Mouse (Mus musculus) neural tube, embryonic 10.5 days (tissue): Measurements from ENCODE around the gene Cnpy2.
"Not testable (repeated sequence)": the region's sequence is repeated elsewhere in the genome, so short reads cannot be mapped to it uniquely, and the experiment has no call there.

ENCODE experiments used
- DNase-seq: peaks from one replicate; pipeline ENCODE4 v3.0.0-alpha.2; 2017; ENCODE audit warnings: low spot score; ENCODE audit errors: extremely low spot score

Gene Cnpy2

GRCm38 (mm10) chr10:128322141-128323108 lies at the start of gene Cnpy2:
Cnpy2 (plus strand) TSS chr10:128322459.
- peak; percentile 96 for DNase-seq

DNA sequence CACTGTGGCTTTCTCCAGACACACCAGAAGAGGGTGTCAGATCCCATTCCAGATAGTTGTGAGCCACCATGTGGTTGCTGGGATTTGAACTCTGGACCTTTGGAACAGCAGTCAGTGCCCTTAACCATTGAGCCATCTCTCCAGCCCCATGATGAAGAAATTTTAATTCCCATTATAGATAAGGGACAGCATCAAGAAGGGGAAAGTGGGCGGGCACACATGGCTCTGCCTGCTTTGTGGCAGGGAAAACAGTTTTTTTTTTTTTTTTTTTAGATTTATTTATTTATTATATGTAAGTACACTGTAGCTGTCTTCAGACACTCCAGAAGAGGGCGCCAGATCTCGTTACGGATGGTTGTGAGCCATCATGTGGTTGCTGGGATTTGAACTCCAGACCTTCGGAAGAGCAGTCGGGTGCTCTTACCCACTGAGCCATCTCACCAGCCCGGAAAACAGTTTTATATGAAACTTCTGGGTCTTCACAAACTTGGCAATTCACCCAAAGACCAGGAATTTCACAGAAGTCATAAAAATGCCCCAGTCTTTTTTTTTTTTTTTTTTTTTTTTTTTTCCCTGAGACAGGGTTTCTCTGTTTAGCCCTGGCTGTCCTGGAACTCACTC lies 49.3 kb upstream of the Cnpy2 start:
- DNase-seq: not testable (repeated sequence)

GRCm38 (mm10) chr10:128275374-128275773 lies 46.9 kb upstream of the Cnpy2 start:
- DNase-seq: not testable (repeated sequence)

DNA sequence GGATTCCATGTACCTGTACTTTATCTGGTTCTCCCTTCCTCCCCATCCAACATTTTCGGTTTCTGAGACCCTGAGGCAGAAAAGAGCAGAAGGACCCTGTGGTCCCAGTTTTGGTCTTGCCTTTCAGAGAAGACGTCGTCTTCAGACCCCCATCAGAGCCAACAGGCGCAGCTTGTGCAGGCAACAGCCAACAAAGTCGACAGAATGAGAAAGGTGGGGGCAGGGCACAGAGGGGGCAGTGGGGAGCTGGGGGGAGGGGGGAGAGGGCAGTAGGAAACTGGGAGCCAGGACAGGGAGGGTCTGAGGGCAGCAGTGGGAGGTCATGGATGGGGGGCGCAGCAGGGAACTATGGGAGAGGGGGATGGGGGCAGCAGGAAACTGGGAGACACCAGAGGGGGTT lies 44.1 kb upstream of the Cnpy2 start:
- DNase-seq: no peak

DNA sequence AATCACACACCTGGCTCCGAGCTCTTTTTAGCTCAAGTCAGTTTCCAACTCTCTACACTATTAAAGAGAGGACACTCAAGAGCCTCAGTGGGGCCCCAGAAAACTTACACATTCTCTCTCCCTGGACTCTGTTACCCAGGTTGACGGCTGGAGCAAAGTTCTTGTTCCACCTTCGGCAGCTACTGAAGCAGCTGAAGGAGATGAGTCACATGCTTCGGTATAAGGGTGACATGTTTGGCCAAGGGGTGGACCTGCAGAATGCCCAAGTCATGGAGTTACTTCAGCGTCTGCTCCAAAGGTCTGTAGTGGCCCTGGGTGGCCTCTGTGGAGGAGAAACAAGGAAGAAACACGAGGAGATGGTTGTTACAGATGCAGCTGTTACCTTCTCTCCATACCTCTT lies 41.3 kb upstream of the Cnpy2 start:
- no peak for DNase-seq

GRCm38 (mm10) chr10:128281682-128282081 lies 40.6 kb upstream of the Cnpy2 start:
- no peak for DNase-seq

DNA sequence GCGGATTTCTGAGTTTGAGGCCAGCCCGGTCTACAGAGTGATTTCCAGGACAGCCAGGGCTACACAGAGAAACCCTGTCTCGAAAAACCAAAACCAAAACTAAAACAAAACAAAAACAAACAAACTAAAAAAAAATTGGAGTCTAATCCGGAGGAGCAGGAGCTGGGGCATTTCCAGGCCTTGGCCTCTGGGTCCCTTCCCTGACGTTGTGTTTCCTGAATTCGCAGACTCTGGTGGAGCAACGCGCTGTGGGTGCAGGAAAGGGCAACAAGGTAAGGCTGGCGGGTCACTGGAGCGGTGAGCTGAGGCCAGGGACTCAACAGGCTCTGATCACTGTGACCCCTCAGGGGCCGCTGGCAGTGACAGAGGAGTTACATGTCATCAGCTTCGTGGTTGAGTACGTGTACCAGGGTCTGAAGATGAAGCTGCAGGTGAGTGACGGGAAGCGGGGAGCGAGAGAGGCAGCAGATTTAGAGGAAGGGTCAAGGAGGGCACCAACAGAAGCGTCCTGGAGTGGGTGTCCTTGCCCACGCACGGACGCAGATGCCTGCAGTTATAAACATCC lies 39.3 kb upstream of the Cnpy2 start:
- DNase-seq: no peak

GRCm38 (mm10) chr10:128283604-128284579 lies 38.4 kb upstream of the Cnpy2 start:
- DNase-seq: peak; percentile 76

GRCm38 (mm10) chr10:128290594-128290993 lies 31.7 kb upstream of the Cnpy2 start:
- DNase-seq: not testable (repeated sequence)

- no peak for DNase-seq
These were observed 25.7 kb upstream of the Cnpy2 start for GRCm38 (mm10) chr10:128296370-128297090.

- DNase-seq: no peak
These were observed 25.0 kb upstream of the Cnpy2 start for GRCm38 (mm10) chr10:128297221-128297620.

DNA sequence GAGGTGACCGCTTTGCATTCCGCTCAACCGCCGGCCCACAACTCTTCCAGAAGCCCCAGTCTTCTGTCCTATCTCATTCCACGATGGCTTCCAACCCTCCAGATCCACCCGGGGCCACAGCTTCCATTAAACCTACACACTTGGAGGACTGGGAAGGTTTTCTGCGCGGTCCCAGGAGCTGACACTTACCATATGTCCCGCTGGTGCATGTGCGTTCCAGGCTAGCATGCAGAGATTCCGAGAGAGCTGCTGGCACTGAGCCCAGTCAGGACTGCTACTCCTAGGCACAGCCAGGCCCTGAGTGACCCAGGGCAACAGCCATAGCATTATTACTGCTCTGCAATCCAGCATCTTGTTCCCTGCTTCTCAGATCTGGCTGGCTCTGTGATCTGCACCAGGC lies 24.6 kb upstream of the Cnpy2 start:
- no peak for DNase-seq

GRCm38 (mm10) chr10:128298243-128298642 lies 24.0 kb upstream of the Cnpy2 start:
- no peak for DNase-seq

- no peak for DNase-seq
These were observed 23.5 kb upstream of the Cnpy2 start, which contains the start of gene Il23a for GRCm38 (mm10) chr10:128298702-128299171. Il23a (minus strand) TSS chr10:128298752.

- DNase-seq: peak; percentile 16
These were observed 19.9 kb upstream of the Cnpy2 start for GRCm38 (mm10) chr10:128302357-128302756.

DNA sequence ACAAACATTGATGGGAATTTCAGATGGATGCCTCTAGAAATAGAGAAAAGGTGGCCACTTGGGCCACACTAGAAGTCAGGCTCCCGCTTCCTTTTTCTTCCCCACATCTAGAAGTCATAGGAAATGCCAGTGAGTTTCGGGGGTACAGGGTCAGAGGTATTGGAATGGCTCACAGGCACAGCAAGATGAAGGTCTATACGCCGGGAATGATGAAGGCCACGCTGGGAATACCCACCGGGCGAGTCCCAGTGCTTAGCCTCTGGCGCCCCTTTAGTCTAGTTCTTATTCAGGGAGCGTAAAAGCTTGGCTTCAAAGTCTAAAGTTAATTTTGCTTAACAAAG lies 19.5 kb upstream of the Cnpy2 start:
- DNase-seq: no peak

GRCm38 (mm10) chr10:128303126-128304021 lies 18.9 kb upstream of the Cnpy2 start, which contains the start of gene Pan2:
Pan2 (plus strand) TSS chr10:128303335.
- peak; percentile 99 for DNase-seq

- DNase-seq: no peak
These were observed 12.6 kb upstream of the Cnpy2 start for GRCm38 (mm10) chr10:128309654-128310053.

DNA sequence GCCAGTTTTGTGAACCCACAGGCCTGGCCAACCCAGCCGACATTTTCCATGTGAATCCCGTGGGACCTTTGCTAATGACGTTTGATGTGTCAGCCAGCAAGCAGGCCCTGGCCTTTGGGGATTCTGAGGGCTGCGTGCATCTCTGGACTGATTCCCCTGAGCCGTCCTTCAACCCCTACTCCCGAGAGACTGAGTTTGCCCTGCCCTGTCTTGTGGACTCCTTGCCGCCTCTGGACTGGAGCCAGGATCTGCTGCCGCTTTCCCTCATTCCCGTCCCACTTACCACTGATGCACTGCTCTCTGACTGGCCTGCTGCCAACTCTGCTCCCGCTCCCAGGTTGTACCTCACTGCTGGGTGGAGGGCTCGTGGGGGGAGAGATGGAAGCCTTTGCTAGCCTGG lies 12.1 kb upstream of the Cnpy2 start:
- DNase-seq: no peak
